Mouse (Mus musculus) intestine, embryonic 16.5 days (tissue): Measurements from ENCODE around the gene Vgll3. TPM values are rescaled to one million over a fixed set of nuclear protein-coding genes. Genes with fewer than 3 reads are reported as not detected.

Source experiments
- ATAC-seq: fragments of 200-750 bp; cut with Nextera tagmentation; 2 replicates; pipeline ENCODE4 v1.8.0; 2017; ENCODE audit warnings: moderate TSS enrichment, moderate library complexity
- H3K27ac ChIP-seq: fragments of 300-500 bp; sonication (generic); 2 replicates; pipeline ENCODE4 v1.5.1; 2014; ENCODE audit warnings: mild to moderate bottlenecking, low read length
- H3K27me3 ChIP-seq: fragments of 300-500 bp; sonication (generic); replicated peaks from 2 replicates; pipeline ENCODE4 v1.6.1; 2014; ENCODE audit warnings: low read length, control low read depth, mixed read lengths; ENCODE audit not compliant: control insufficient read depth, insufficient read depth
- H3K36me3 ChIP-seq: fragments of 300-500 bp; sonication (generic); 2 replicates; pipeline ENCODE4 v1.6.1; 2014; ENCODE audit warnings: low read length, control low read depth; ENCODE audit not compliant: control insufficient read depth, insufficient read depth
- H3K4me1 ChIP-seq: fragments of 300-500 bp; sonication (generic); 2 replicates; pipeline ENCODE4 v1.6.1; 2014; ENCODE audit warnings: low read length, control low read depth, mixed read lengths; ENCODE audit not compliant: control insufficient read depth, insufficient read depth
- H3K4me2 ChIP-seq: fragments of 300-500 bp; sonication (generic); 2 replicates; pipeline ENCODE4 v1.6.1; 2014; ENCODE audit warnings: low read depth, low read length, control low read depth
- H3K4me3 ChIP-seq: fragments of 300-500 bp; sonication (generic); 2 replicates; pipeline ENCODE4 v1.5.1; 2014; ENCODE audit warnings: mild to moderate bottlenecking, low read length
- H3K9ac ChIP-seq: fragments of 300-500 bp; sonication (generic); 2 replicates; pipeline ENCODE4 v1.6.1; 2014; ENCODE audit warnings: low read depth, low read length
- H3K9me3 ChIP-seq: fragments of 300-500 bp; sonication (generic); 2 replicates; pipeline ENCODE4 v1.6.1; 2016; ENCODE audit warnings: low read length, control low read depth; ENCODE audit not compliant: control insufficient read depth
- WGBS: fragments of 180-500 bp; shearing (Covaris S2); extraction: QIAGEN DNeasy Blood & Tissue Kit; methylation state at CpG from one replicate; pipeline ENCODE4 v1.1.7; 2014; 5-methylcytosine and 5-hydroxymethylcytosine counted together
- polyA plus RNA-seq: library from polyadenylated mRNA; unstranded; fragments of >200 nt; fragmentation: Nextera tagmentation; extraction: Ambion mirVana; gene quantifications from 2 replicates; pipeline ENCODE4 v1.2.1, GENCODE M21; 2015

Vgll3 gene
- polyA plus RNA-seq, 1 experiment from 2014 or later = 2.4 TPM

DNA sequence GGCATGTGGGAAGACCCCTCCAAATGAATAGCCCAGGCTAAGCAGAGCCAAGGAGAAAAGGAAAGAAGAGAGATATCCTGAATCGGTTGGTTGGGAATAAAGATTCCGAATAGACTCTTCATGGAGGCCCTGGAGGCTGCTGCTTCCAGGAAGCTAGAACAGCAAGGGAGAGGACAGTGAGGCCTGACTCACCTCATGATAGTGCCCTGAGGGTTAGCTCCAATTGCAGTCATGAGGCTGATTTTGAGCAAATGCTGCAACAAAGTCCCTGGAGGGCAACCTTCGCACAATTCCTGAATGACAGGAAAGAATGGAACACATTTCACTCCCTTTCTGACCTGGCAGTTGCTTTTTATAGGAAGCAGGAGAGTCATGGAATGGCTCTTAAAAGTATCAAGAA lies 19.7 kb downstream of the Vgll3 start:
- Histone ChIP-seq H3K27me3 (no peaks in the 10 kb centered on the region), H3K9me3 (no peaks in the 10 kb centered on the region), H3K4me1 (no peaks in the 10 kb centered on the region), H3K9ac (no peak overlapping the region), H3K36me3 (no peaks in the 10 kb centered on the region), H3K4me2 (no peak overlapping the region), H3K4me3 (no peak overlapping the region), H3K27ac (no peak overlapping the region)
- no peak for ATAC-seq
- WGBS = 83% methylated on average over 3 of the region's 3 CpGs

- WGBS = 68% methylated on average over 1 of the region's 1 CpGs
- Histone ChIP-seq H3K4me1 (no peaks in the 10 kb centered on the region), H3K27ac (no peak overlapping the region), H3K4me2 (no peak overlapping the region), H3K9ac (no peak overlapping the region), H3K27me3 (no peaks in the 10 kb centered on the region), H3K4me3 (no peak overlapping the region), H3K9me3 (no peaks in the 10 kb centered on the region), H3K36me3 (no peaks in the 10 kb centered on the region)
- no peak for ATAC-seq
Measured at GRCm38 (mm10) chr16:65850126-65850525, 35.1 kb downstream of the Vgll3 start.

DNA sequence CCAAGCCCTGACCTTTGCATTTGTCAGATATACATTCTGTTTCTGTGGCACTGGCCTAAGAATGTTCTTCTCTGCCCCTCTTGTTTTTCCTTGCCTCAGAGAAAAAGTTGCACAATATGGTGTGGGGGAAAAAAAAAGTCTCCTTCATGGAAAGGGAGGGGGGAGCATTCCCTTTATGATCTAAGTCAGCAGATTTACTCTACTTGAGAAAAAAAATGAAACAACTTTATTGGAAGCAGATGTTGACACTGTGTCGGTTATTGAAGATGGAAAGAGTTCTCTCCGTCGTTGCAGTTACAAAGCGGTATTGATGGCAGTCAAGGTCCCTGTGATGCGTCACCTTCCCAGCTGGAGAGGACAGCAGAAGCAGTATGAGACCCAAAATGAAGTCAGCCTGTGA lies 49.4 kb downstream of the Vgll3 start:
- Histone ChIP-seq H3K27ac (no peak overlapping the region), H3K4me1 (no peaks in the 10 kb centered on the region), H3K4me3 (no peak overlapping the region), H3K36me3 (no peaks in the 10 kb centered on the region), H3K27me3 (no peaks in the 10 kb centered on the region), H3K9ac (no peak overlapping the region), H3K4me2 (no peak overlapping the region), H3K9me3 (no peaks in the 10 kb centered on the region)
- WGBS = 77% methylated on average over 5 of the region's 5 CpGs
- ATAC-seq = no peak

- Histone ChIP-seq H3K4me1 (no peaks in the 10 kb centered on the region), H3K9ac (no peak overlapping the region), H3K27me3 (no peaks in the 10 kb centered on the region), H3K36me3 (no peaks in the 10 kb centered on the region), H3K4me3 (no peak overlapping the region), H3K27ac (no peak overlapping the region), H3K4me2 (no peak overlapping the region), H3K9me3 (no peaks in the 10 kb centered on the region)
- ATAC-seq = no peak
- 58% methylated on average over 2 of the region's 2 CpGs for WGBS
Measured at GRCm38 (mm10) chr16:65867927-65868326, 52.9 kb downstream of the Vgll3 start.

- Histone ChIP-seq H3K36me3 (no peaks in the 10 kb centered on the region), H3K27me3 (no peaks in the 10 kb centered on the region), H3K9me3 (no peaks in the 10 kb centered on the region), H3K9ac (no peak overlapping the region), H3K4me1 (no peaks in the 10 kb centered on the region), H3K4me2 (no peak overlapping the region), H3K27ac (no peak overlapping the region), H3K4me3 (no peak overlapping the region)
- no peak for ATAC-seq
- WGBS = 77% methylated on average over 2 of the region's 2 CpGs
Measured at GRCm38 (mm10) chr16:65868933-65869332, 53.9 kb downstream of the Vgll3 start.

DNA sequence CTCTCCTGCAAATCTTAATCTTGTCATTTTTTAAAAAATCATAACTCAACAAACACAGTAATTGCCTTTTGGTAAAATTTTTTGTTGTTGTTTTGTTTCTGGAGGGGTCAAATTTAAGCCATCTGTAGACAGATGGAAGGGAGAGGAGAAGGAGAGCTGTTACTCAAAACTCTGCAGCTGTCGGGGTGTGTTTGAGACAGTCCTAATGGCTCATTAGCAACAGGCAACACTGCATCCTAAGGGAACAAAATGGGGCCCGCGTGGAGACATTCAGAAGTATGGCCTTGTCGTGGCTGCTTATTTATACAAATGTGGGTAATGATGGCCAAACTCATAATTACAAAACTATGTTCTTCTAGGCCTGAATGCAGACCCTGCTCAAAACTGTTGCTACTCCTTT lies 73.9 kb downstream of the Vgll3 start:
- 82% methylated on average over 4 of the region's 4 CpGs for WGBS
- Histone ChIP-seq H3K27ac (no peak overlapping the region), H3K9ac (no peak overlapping the region), H3K9me3 (no peaks in the 10 kb centered on the region), H3K27me3 (no peaks in the 10 kb centered on the region), H3K4me1 (no peaks in the 10 kb centered on the region), H3K4me2 (no peak overlapping the region), H3K4me3 (no peak overlapping the region), H3K36me3 (no peaks in the 10 kb centered on the region)
- ATAC-seq = no peak
